Mouse (Mus musculus) intestine, embryonic 16.5 days (tissue): Measurements from ENCODE around the gene Acadsb. TPM values are rescaled to one million over a fixed set of nuclear protein-coding genes. Genes with fewer than 3 reads are reported as not detected.
"Not testable (repeated sequence)": the region's sequence is repeated elsewhere in the genome, so short reads cannot be mapped to it uniquely, and the experiment has no call there.

Experiments
- ATAC-seq: fragments of 200-750 bp; cut with Nextera tagmentation; 2 replicates; pipeline ENCODE4 v1.8.0; 2017; ENCODE audit warnings: moderate TSS enrichment, moderate library complexity
- H3K27ac ChIP-seq: fragments of 300-500 bp; sonication (generic); 2 replicates; pipeline ENCODE4 v1.5.1; 2014; ENCODE audit warnings: mild to moderate bottlenecking, low read length
- H3K27me3 ChIP-seq: fragments of 300-500 bp; sonication (generic); replicated peaks from 2 replicates; pipeline ENCODE4 v1.6.1; 2014; ENCODE audit warnings: low read length, control low read depth, mixed read lengths; ENCODE audit not compliant: control insufficient read depth, insufficient read depth
- H3K36me3 ChIP-seq: fragments of 300-500 bp; sonication (generic); 2 replicates; pipeline ENCODE4 v1.6.1; 2014; ENCODE audit warnings: low read length, control low read depth; ENCODE audit not compliant: control insufficient read depth, insufficient read depth
- H3K4me1 ChIP-seq: fragments of 300-500 bp; sonication (generic); 2 replicates; pipeline ENCODE4 v1.6.1; 2014; ENCODE audit warnings: low read length, control low read depth, mixed read lengths; ENCODE audit not compliant: control insufficient read depth, insufficient read depth
- H3K4me2 ChIP-seq: fragments of 300-500 bp; sonication (generic); 2 replicates; pipeline ENCODE4 v1.6.1; 2014; ENCODE audit warnings: low read depth, low read length, control low read depth
- H3K4me3 ChIP-seq: fragments of 300-500 bp; sonication (generic); 2 replicates; pipeline ENCODE4 v1.5.1; 2014; ENCODE audit warnings: mild to moderate bottlenecking, low read length
- H3K9ac ChIP-seq: fragments of 300-500 bp; sonication (generic); 2 replicates; pipeline ENCODE4 v1.6.1; 2014; ENCODE audit warnings: low read depth, low read length
- H3K9me3 ChIP-seq: fragments of 300-500 bp; sonication (generic); 2 replicates; pipeline ENCODE4 v1.6.1; 2016; ENCODE audit warnings: low read length, control low read depth; ENCODE audit not compliant: control insufficient read depth
- WGBS: fragments of 180-500 bp; shearing (Covaris S2); extraction: QIAGEN DNeasy Blood & Tissue Kit; methylation state at CpG from one replicate; pipeline ENCODE4 v1.1.7; 2014; 5-methylcytosine and 5-hydroxymethylcytosine counted together
- polyA plus RNA-seq: library from polyadenylated mRNA; unstranded; fragments of >200 nt; fragmentation: Nextera tagmentation; extraction: Ambion mirVana; gene quantifications from 2 replicates; pipeline ENCODE4 v1.2.1, GENCODE M21; 2015

Acadsb gene
- polyA plus RNA-seq: 70.5 and 75.2 TPM in 2 replicates

GRCm38 (mm10) chr7:131410416-131411058, at the start of gene Acadsb, which contains the start of gene Ikzf5:
Gene Acadsb (plus strand): TSS chr7:131410601.
Gene Ikzf5 (minus strand): TSS chr7:131410521.
- peak within 1 kb of the TSS; percentile 81 for H3K4me2 ChIP-seq
- no peaks in the 10 kb centered on the region for H3K36me3 ChIP-seq
- H3K27me3 ChIP-seq: no peaks in the 10 kb centered on the region
- no peaks in the 10 kb centered on the region for H3K9me3 ChIP-seq
- peak within 1 kb of the TSS; percentile 75 for H3K27ac ChIP-seq
- peak within 1 kb of the TSS; percentile 97 for H3K4me3 ChIP-seq
- H3K9ac ChIP-seq: peak within 1 kb of the TSS; percentile 97
- ATAC-seq: peak; percentile 98
- peaks cover 13% of the 10 kb centered on the region for H3K4me1 ChIP-seq
- WGBS: under 1% methylated on average over 42 of the region's 42 CpGs

- Histone ChIP-seq H3K4me3 (peak overlapping the region; percentile 86), H3K4me2 (peak overlapping the region; percentile 92), H3K9ac (peak overlapping the region; percentile 93), H3K36me3 (0 out of 2 replicates have a peak, but pooled peaks cover 3% of the 10 kb centered on the region), H3K4me1 (peaks cover 9% of the 10 kb centered on the region), H3K27ac (peak overlapping the region; percentile 96), H3K27me3 (no peaks in the 10 kb centered on the region), H3K9me3 (no peaks in the 10 kb centered on the region)
- WGBS: under 1% methylated on average over 35 of the region's 35 CpGs
- peak; percentile 72 for ATAC-seq
These were observed 48.2 kb upstream of the Acadsb start for GRCm38 (mm10) chr7:131362269-131362614.

- no peaks in the 10 kb centered on the region for H3K9me3 ChIP-seq
- peaks cover 9% of the 10 kb centered on the region for H3K4me1 ChIP-seq
- H3K36me3 ChIP-seq: no peaks in the 10 kb centered on the region
- H3K27ac ChIP-seq: peak within 1 kb of the TSS; percentile 96
- H3K27me3 ChIP-seq: no peaks in the 10 kb centered on the region
- ATAC-seq: peak; percentile 97
- WGBS: under 1% methylated on average over 55 of the region's 55 CpGs
- peak within 1 kb of the TSS; percentile 92 for H3K4me2 ChIP-seq
- peak within 1 kb of the TSS; percentile 86 for H3K4me3 ChIP-seq
- peak within 1 kb of the TSS; percentile 93 for H3K9ac ChIP-seq
These were observed 47.6 kb upstream of the Acadsb start, which contains the start of gene 2310057M21Rik for GRCm38 (mm10) chr7:131362615-131363300. Gene 2310057M21Rik (minus strand): TSS chr7:131362759.

GRCm38 (mm10) chr7:131364131-131364530, 46.3 kb upstream of the Acadsb start:
- H3K4me1 ChIP-seq: peaks cover 9% of the 10 kb centered on the region
- 75% methylated on average over 8 of the region's 8 CpGs for WGBS
- no peak overlapping the region; the same call in 1 of the 2 replicates for H3K4me2 ChIP-seq
- ATAC-seq: peak; percentile 9; the same call in 1 of the 2 replicates
- peak overlapping the region; percentile 69 for H3K27ac ChIP-seq
- H3K9me3 ChIP-seq: no peaks in the 10 kb centered on the region
- H3K9ac ChIP-seq: no peak overlapping the region
- H3K36me3 ChIP-seq: no peaks in the 10 kb centered on the region
- H3K4me3 ChIP-seq: no peak overlapping the region
- H3K27me3 ChIP-seq: no peaks in the 10 kb centered on the region

GRCm38 (mm10) chr7:131370648-131371469, 39.5 kb upstream of the Acadsb start, which contains the start of gene Pstk:
Gene Pstk (plus strand): TSS chr7:131371141.
- peak within 1 kb of the TSS; percentile 83 for H3K4me3 ChIP-seq
- H3K4me2 ChIP-seq: peak within 1 kb of the TSS; percentile 69
- WGBS: 5% methylated on average over 47 of the region's 47 CpGs
- no peaks in the 10 kb centered on the region for H3K9me3 ChIP-seq
- H3K27me3 ChIP-seq: no peaks in the 10 kb centered on the region
- H3K36me3 ChIP-seq: no peaks in the 10 kb centered on the region
- peak; percentile 98 for ATAC-seq
- peak within 1 kb of the TSS; percentile 93 for H3K9ac ChIP-seq
- H3K27ac ChIP-seq: peak within 1 kb of the TSS; percentile 96
- peaks cover 13% of the 10 kb centered on the region; the same call in 1 of the 2 replicates for H3K4me1 ChIP-seq

- Histone ChIP-seq H3K36me3 (no peaks in the 10 kb centered on the region), H3K27me3 (no peaks in the 10 kb centered on the region), H3K9me3 (no peaks in the 10 kb centered on the region), H3K4me1 (peaks cover 13% of the 10 kb centered on the region; the same call in 1 of the 2 replicates), H3K4me2 (peak overlapping the region; percentile 69), H3K4me3 (peak overlapping the region; percentile 83), H3K27ac (peak overlapping the region; percentile 96), H3K9ac (peak overlapping the region; percentile 93)
- 9% methylated on average over 9 of the region's 9 CpGs for WGBS
- ATAC-seq: peak; percentile 60; the same call in 1 of the 2 replicates
These were observed 38.9 kb upstream of the Acadsb start for GRCm38 (mm10) chr7:131371470-131371860.

GRCm38 (mm10) chr7:131371880-131372651, 38.3 kb upstream of the Acadsb start:
- Histone ChIP-seq H3K27me3 (no peaks in the 10 kb centered on the region), H3K9me3 (no peaks in the 10 kb centered on the region), H3K27ac (peak overlapping the region; percentile 96), H3K36me3 (no peaks in the 10 kb centered on the region), H3K4me3 (peak overlapping the region; percentile 83), H3K9ac (peak overlapping the region; percentile 93; the same call in 1 of the 2 replicates), H3K4me1 (peaks cover 13% of the 10 kb centered on the region; the same call in 1 of the 2 replicates), H3K4me2 (peak overlapping the region; percentile 69)
- ATAC-seq: no peak
- 70% methylated on average over 9 of the region's 9 CpGs for WGBS

GRCm38 (mm10) chr7:131391761-131392160, 18.6 kb upstream of the Acadsb start:
- not testable (repeated sequence) for ATAC-seq, H3K27me3 ChIP-seq, H3K27ac ChIP-seq, H3K36me3 ChIP-seq, H3K9ac ChIP-seq, H3K4me3 ChIP-seq, H3K4me2 ChIP-seq, H3K4me1 ChIP-seq, H3K9me3 ChIP-seq
- 89% methylated on average over 7 of the region's 7 CpGs for WGBS
